Mouse (Mus musculus) spleen, adult 2 months (tissue): Measurements from ENCODE around the gene Pnkd.

Experiments used
- CTCF ChIP-seq: fragments of 200-500 bp; IDR thresholded peaks from 2 replicates; pipeline ENCODE4 v1.5.1; 2011; ENCODE audit warnings: mild to moderate bottlenecking, inconsistent platforms; ENCODE audit not compliant: insufficient read depth, insufficient read length, insufficient replicate concordance; ENCODE audit errors: extremely low read depth
- POLR2A ChIP-seq: fragments of 200-500 bp; IDR thresholded peaks from 2 replicates; pipeline ENCODE4 v1.6.1; 2011; ENCODE audit warnings: low read depth, low read length, inconsistent platforms

GRCm38 (mm10) chr1:74245525-74245924 is 39.2 kb upstream of the Pnkd start:
- TF ChIP-seq POLR2A (no peak), CTCF (no peak)
